Mouse (Mus musculus) liver, postnatal 0 days (tissue): ENCODE measurements around the gene Wdr4. TPM values are rescaled to one million over a fixed set of nuclear protein-coding genes. Genes with fewer than 3 reads are reported as not detected.
A peak's percentile ranks its signal among the peaks of the same experiment; 100 is the strongest.

Experiments used
- ATAC-seq: fragments of 200-750 bp; cut with Nextera tagmentation; 2 replicates; pipeline ENCODE4 v1.8.0; 2017; ENCODE audit warnings: mild to moderate bottlenecking, moderate library complexity
- DNase-seq: peaks from one replicate; pipeline ENCODE4 v3.0.0-alpha.2; 2016
- H3K27ac ChIP-seq: fragments of 300-500 bp; sonication (generic); 2 replicates; pipeline ENCODE4 v1.5.1; 2014; ENCODE audit warnings: antibody characterized with exemption, moderate library complexity, mild to moderate bottlenecking, low read depth
- H3K27me3 ChIP-seq: fragments of 300-500 bp; sonication (generic); 2 replicates; pipeline ENCODE4 v1.6.1; 2014; ENCODE audit warnings: low read length, control low read depth, mixed read lengths; ENCODE audit not compliant: insufficient read depth
- H3K36me3 ChIP-seq: fragments of 300-500 bp; sonication (generic); replicated peaks from 2 replicates; pipeline ENCODE4 v1.6.1; 2014; ENCODE audit warnings: mild to moderate bottlenecking, control low read depth, low read length, moderate library complexity, mixed read lengths; ENCODE audit not compliant: insufficient read depth
- H3K4me1 ChIP-seq: fragments of 300-500 bp; sonication (generic); 2 replicates; pipeline ENCODE4 v1.6.1; 2014; ENCODE audit warnings: antibody characterized with exemption, mild to moderate bottlenecking, control low read depth; ENCODE audit not compliant: insufficient read depth
- H3K4me2 ChIP-seq: fragments of 300-500 bp; sonication (generic); 2 replicates; pipeline ENCODE4 v1.6.1; 2014; ENCODE audit warnings: low read depth, mild to moderate bottlenecking, low read length, moderate library complexity, mixed read lengths
- H3K4me3 ChIP-seq: fragments of 300-500 bp; sonication (generic); 2 replicates; pipeline ENCODE4 v1.5.1; 2014; ENCODE audit warnings: low read depth, low read length
- H3K9ac ChIP-seq: fragments of 300-500 bp; sonication (generic); replicated peaks from 2 replicates; pipeline ENCODE4 v1.6.1; 2014; ENCODE audit warnings: mild to moderate bottlenecking, moderate library complexity
- H3K9me3 ChIP-seq: fragments of 300-500 bp; sonication (generic); 2 replicates; pipeline ENCODE4 v1.6.1; 2016; ENCODE audit warnings: mild to moderate bottlenecking, control low read depth, low read length, mixed read lengths
- CTCF ChIP-seq: sonication (generic); IDR thresholded peaks from 2 replicates; pipeline ENCODE4 v1.5.1; 2016; ENCODE audit warnings: antibody characterized with exemption, low read depth
- EP300 ChIP-seq: IDR thresholded peaks from 2 replicates; pipeline ENCODE4 v1.6.1; 2016; ENCODE audit warnings: antibody characterized with exemption, low read depth, mild to moderate bottlenecking
- WGBS: fragments of 180-500 bp; shearing (Covaris S2); extraction: QIAGEN DNeasy Blood & Tissue Kit; methylation state at CpG from one replicate; pipeline ENCODE4 v1.1.7; 2014; ENCODE audit not compliant: insufficient replicate concordance; 5-methylcytosine and 5-hydroxymethylcytosine counted together
- polyA plus RNA-seq: library from polyadenylated mRNA; unstranded; fragments of >200 nt; fragmentation: Nextera tagmentation; extraction: Ambion mirVana; gene quantifications from 2 replicates; pipeline ENCODE4 v1.2.1, GENCODE M21; 2015

The Wdr4 gene
- polyA plus RNA-seq, 1 experiment from 2014 or later, result 10.0 TPM

DNA sequence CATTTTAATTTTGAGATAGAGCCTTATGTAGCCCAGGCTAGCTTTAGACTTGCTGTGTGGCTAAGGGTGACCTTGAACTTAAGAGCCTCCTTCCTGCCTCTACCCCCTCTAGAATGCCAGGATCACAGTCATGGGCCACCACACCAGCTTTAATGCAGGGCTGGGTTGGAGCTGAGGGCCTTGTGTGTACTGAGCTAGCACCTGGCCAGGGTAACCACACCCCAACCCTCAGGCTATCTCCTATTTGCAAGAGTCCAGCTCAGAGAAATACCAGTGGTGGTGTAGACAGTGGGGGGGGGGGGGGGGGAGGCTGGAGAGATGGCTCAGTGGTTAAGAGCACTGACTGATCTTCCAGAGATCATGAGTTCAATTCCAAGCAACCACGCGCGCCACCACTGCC is 6.0 kb upstream of the Wdr4 start:
- WGBS, result 100% methylated on average over 3 of the region's 3 CpGs
- Histone ChIP-seq H3K9me3 (no peaks in the 10 kb centered on the region), H3K27ac (no peak overlapping the region), H3K9ac (no peak overlapping the region), H3K27me3 (no peaks in the 10 kb centered on the region), H3K4me2 (no peak overlapping the region), H3K36me3 (peaks cover 46% of the 10 kb centered on the region), H3K4me3 (no peak overlapping the region), H3K4me1 (peaks cover 7% of the 10 kb centered on the region)
- TF ChIP-seq EP300 (no peak), CTCF (no peak)
- DNase-seq, result no peak
- no peak for ATAC-seq

DNA sequence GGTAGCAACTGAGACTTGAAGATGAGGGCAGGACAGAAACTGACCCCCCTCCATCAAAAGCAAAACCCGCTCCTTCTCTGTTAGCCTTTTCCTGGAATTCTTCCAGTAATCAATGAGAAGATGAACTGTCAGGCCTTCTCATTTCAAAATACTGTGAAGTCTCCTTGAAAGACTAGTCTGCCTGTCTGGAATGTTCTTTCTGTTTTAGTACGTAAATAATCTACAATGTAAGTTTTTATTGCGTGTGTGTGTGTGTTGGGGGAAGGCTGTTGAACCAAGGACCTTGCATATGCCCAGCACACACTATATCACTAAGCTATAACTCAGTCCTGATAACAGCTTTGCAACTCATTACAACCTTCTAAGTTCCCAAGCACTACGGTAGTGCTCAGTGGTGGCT is 5.3 kb upstream of the Wdr4 start:
- TF ChIP-seq EP300 (no peak), CTCF (no peak)
- Histone ChIP-seq H3K36me3 (peaks cover 41% of the 10 kb centered on the region), H3K4me1 (peaks cover 7% of the 10 kb centered on the region), H3K4me2 (no peak overlapping the region), H3K27me3 (no peaks in the 10 kb centered on the region), H3K9ac (no peak overlapping the region), H3K9me3 (no peaks in the 10 kb centered on the region), H3K27ac (0 out of 2 replicates have a peak overlapping the region, but pooled peaks have one; percentile 55), H3K4me3 (no peak overlapping the region)
- DNase-seq (no peak), ATAC-seq (no peak)
- WGBS, result 82% methylated on average over 4 of the region's 4 CpGs

DNA sequence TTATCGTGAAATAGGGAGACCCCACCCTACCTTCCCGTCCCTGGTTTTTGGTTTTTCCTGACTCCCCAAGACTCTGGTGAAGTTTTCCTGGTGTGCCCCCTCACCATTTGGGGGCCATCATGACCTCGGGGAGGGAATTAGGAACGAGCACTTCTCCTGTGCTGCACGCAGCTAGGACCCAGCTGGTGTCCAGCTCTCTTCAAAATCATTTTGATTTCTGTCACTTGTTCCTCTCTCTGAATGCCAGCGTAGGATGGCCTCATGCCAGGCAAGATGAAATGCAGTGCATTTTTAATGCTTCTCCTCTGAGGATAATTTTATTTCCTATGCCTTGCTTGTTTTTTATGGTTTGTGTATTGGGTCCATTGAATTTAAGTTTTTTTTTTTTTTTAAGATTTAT is 2.2 kb upstream of the Wdr4 start:
- no peak for DNase-seq

DNA sequence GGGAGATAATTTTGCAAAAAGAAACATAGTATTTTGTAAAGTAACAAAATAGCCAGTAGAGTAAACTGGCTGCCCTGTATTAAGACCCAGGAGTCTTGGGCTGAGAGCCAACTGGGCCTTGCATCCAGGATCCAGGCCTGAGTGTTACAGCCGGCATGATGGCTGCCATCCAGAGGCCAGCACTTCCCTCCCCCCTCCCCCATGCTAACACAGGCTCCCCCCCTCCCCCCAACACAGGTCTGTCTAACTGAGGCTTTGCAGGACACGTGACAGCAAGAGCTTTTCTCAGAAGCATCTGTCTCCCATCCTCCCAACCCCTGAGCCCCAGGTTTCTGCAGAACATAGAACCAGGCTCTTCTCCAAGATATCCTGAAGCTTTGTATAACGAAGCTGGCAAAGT is 1.1 kb upstream of the Wdr4 start:
- Histone ChIP-seq H3K4me1 (peaks cover 7% of the 10 kb centered on the region), H3K9ac (0 out of 2 replicates have a peak overlapping the region, but pooled peaks have one; percentile 77), H3K27ac (no peak overlapping the region), H3K4me3 (peak overlapping the region; percentile 67), H3K9me3 (no peaks in the 10 kb centered on the region), H3K4me2 (peak overlapping the region; percentile 78), H3K36me3 (peaks cover 15% of the 10 kb centered on the region), H3K27me3 (no peaks in the 10 kb centered on the region)
- no peak for TF ChIP-seq EP300
- TF ChIP-seq CTCF, result no peak
- ATAC-seq, result no peak
- 27% methylated on average over 3 of the region's 3 CpGs for WGBS
- peak; percentile 40 for DNase-seq

More for the DNA sequence above, 2.2 kb upstream of the Wdr4 start:
- 88% methylated on average over 6 of the region's 6 CpGs for WGBS
- H3K9me3 ChIP-seq, result no peaks in the 10 kb centered on the region
- TF ChIP-seq CTCF (no peak), EP300 (no peak)
- no peak overlapping the region for H3K9ac ChIP-seq
- H3K4me3 ChIP-seq, result no peak overlapping the region
- no peak for ATAC-seq
- peaks cover 7% of the 10 kb centered on the region for H3K4me1 ChIP-seq
- no peak overlapping the region for H3K4me2 ChIP-seq
- H3K36me3 ChIP-seq, result peaks cover 20% of the 10 kb centered on the region
- no peaks in the 10 kb centered on the region for H3K27me3 ChIP-seq
- no peak overlapping the region for H3K27ac ChIP-seq

DNA sequence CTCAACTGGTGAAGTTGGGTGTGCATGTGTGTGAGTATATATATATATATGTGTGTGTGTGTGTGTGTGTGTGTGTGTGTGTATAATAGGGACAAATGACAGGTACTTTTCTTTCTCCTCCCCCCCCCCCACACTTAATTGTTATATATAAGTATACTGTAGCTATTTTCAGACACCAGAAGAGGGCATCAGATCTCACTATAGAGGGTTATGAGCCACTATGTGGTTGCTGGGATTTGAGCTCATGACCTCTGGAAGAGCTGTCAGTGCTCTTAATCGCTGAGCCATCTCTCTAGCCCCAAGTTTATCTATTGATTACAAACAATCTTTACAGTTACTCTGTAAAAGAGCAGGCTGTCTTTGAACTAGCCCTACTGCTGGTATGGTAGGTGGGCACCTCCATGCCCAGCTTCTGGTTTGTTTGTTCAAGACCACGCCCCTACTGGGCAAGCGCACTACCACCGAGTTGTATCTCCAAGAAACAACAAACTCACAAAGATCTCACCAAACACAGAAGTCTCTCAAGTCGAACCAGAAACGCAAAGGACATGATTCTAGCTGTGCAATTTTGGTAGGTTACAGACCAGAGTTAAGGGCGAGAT is 335 bp downstream of the Wdr4 start:
- no peak for DNase-seq
- peak overlapping the region; percentile 78 for H3K4me2 ChIP-seq
- H3K36me3 ChIP-seq, result peaks cover 11% of the 10 kb centered on the region
- TF ChIP-seq CTCF (0 out of 2 replicates have a peak, but pooled peaks have one; percentile 4), EP300 (no peak)
- H3K27me3 ChIP-seq, result no peaks in the 10 kb centered on the region
- peak; percentile 35 for ATAC-seq
- 0 out of 2 replicates have a peak overlapping the region, but pooled peaks have one; percentile 5 for H3K9ac ChIP-seq
- 4% methylated on average over 7 of the region's 7 CpGs for WGBS
- H3K4me1 ChIP-seq, result peaks cover 7% of the 10 kb centered on the region
- H3K4me3 ChIP-seq, result peak overlapping the region; percentile 67
- peak overlapping the region; percentile 55; the same call in 1 of the 2 replicates for H3K27ac ChIP-seq
- H3K9me3 ChIP-seq, result no peaks in the 10 kb centered on the region

DNA sequence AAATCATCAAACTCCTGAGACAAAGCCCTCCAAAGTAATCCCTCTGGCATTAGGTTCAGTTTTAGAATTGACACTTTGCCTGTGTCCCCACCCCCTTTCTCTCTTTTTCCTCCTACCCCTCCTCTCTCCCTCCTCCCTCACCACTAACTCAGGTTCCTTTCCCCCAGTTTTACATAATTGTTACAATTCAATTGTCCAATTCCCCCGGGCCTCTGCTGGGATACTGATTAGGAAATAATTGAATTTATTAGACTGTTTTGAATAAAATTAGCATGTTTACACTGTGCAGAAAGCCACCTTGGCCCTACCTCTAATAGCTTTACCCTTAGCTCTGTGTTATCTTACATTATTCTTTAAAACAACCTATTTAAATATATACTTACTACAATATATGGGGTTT is 5.1 kb downstream of the Wdr4 start:
- Histone ChIP-seq H3K4me3 (no peak overlapping the region), H3K9me3 (no peaks in the 10 kb centered on the region), H3K9ac (no peak overlapping the region), H3K27me3 (no peaks in the 10 kb centered on the region), H3K4me1 (peaks cover 14% of the 10 kb centered on the region), H3K36me3 (peaks cover 3% of the 10 kb centered on the region), H3K4me2 (no peak overlapping the region), H3K27ac (no peak overlapping the region)
- DNase-seq, result no peak
- WGBS, result 56% methylated on average over 1 of the region's 1 CpGs
- no peak for ATAC-seq
- TF ChIP-seq EP300 (no peak), CTCF (no peak)
